Mouse (Mus musculus) midbrain, embryonic 14.5 days (tissue): ENCODE measurements around the gene Spem1. TPM values are rescaled to one million over a fixed set of nuclear protein-coding genes. Genes with fewer than 3 reads are reported as not detected.

Experiments used
- ATAC-seq: fragments of 200-750 bp; cut with Nextera tagmentation; 2 replicates; pipeline ENCODE4 v1.8.0; 2017; ENCODE audit warnings: moderate number of reproducible peaks, moderate library complexity; ENCODE audit not compliant: low FRiP score, low TSS enrichment
- DNase-seq: peaks from one replicate; pipeline ENCODE4 v3.0.0-alpha.2; 2015
- H3K27ac ChIP-seq: fragments of 300-500 bp; sonication (generic); replicated peaks from 2 replicates; pipeline ENCODE4 v1.5.1; 2014; ENCODE audit warnings: mild to moderate bottlenecking, low read depth, low read length, moderate library complexity
- H3K27me3 ChIP-seq: fragments of 300-500 bp; sonication (generic); 2 replicates; pipeline ENCODE4 v1.6.1; 2014; ENCODE audit warnings: low read length, control low read depth, mixed read lengths; ENCODE audit not compliant: control insufficient read depth, insufficient read depth
- H3K36me3 ChIP-seq: fragments of 300-500 bp; sonication (generic); 2 replicates; pipeline ENCODE4 v1.6.1; 2014; ENCODE audit warnings: low read length, control low read depth; ENCODE audit not compliant: control insufficient read depth, insufficient read depth
- H3K4me1 ChIP-seq: fragments of 300-500 bp; sonication (generic); 2 replicates; pipeline ENCODE4 v1.6.1; 2014; ENCODE audit warnings: mild to moderate bottlenecking, antibody characterized with exemption, low read length, control low read depth; ENCODE audit not compliant: control insufficient read depth, insufficient read depth
- H3K4me2 ChIP-seq: fragments of 300-500 bp; sonication (generic); 2 replicates; pipeline ENCODE4 v1.6.1; 2014; ENCODE audit warnings: mild to moderate bottlenecking, low read length, moderate library complexity
- H3K4me3 ChIP-seq: fragments of 300-500 bp; sonication (generic); replicated peaks from 2 replicates; pipeline ENCODE4 v1.5.1; 2014; ENCODE audit warnings: low read depth, low read length
- H3K9ac ChIP-seq: fragments of 300-500 bp; sonication (generic); replicated peaks from 2 replicates; pipeline ENCODE4 v1.6.1; 2014; ENCODE audit warnings: mild to moderate bottlenecking, low read length, moderate library complexity
- H3K9me3 ChIP-seq: fragments of 300-500 bp; sonication (generic); 2 replicates; pipeline ENCODE4 v1.6.1; 2016; ENCODE audit warnings: low read length, control low read depth, mixed read lengths; ENCODE audit not compliant: control insufficient read depth
- WGBS: fragments of 180-500 bp; shearing (Covaris S2); extraction: QIAGEN DNeasy Blood & Tissue Kit; methylation state at CpG from one replicate; pipeline ENCODE4 v1.1.7; 2014; 5-methylcytosine and 5-hydroxymethylcytosine counted together
- polyA plus RNA-seq: library from polyadenylated mRNA; unstranded; fragments of >200 nt; fragmentation: Nextera tagmentation; extraction: Ambion mirVana; gene quantifications from 2 replicates; pipeline ENCODE4 v1.2.1, GENCODE M21; 2014

Gene Spem1
- polyA plus RNA-seq, 1 experiment from 2014 or later: 0.49 TPM

DNA sequence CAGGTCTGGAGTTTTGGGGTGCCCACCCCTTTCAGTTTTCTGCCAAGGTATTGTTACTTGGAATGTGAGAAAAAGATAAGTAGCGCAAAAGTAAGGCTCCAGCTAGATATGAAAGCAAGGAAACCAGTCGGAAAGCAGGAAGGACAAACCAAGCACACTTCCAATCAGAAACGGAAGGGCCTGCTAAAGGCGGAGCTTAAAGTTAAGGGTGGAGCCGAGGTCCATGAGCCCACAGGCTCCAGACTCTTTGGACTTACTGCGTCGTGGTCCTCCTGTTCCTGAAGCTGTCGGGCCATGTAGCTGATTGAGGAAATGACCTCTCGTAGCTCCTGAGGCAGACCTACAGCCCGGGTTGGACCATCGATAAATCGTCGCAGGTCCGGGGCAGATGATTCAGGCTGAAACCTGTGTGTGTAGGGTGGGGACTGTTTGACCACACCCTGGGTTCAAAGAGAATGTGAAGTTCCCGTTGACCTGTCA is 37.1 kb downstream of the Spem1 start:
- Histone ChIP-seq H3K9me3 (no peaks in the 10 kb centered on the region), H3K36me3 (no peaks in the 10 kb centered on the region), H3K4me1 (no peaks in the 10 kb centered on the region), H3K4me2 (no peak overlapping the region), H3K27me3 (no peaks in the 10 kb centered on the region), H3K9ac (no peak overlapping the region), H3K27ac (no peak overlapping the region), H3K4me3 (no peak overlapping the region)
- no peak for DNase-seq
- WGBS: 51% methylated on average over 15 of the region's 15 CpGs
- no peak for ATAC-seq

DNA sequence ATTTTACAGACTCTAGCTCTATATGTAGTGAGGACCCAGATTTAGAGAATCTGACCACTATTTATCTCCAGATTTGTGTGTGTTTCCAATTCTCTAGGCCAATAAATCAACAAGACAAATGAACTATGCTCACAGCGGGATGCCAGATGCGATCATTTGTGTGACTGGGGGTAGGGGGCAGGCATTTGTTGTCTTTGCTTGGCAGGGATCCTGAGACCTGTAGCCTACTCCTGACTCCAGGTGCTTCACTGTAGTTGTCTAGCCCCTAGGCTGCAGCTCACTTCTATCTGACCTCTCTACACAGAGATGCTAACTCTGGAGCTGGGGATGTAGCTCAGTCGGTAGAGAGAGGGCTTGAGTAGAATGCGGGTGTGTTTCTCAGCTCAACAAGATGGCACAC is 40.2 kb downstream of the Spem1 start:
- Histone ChIP-seq H3K36me3 (peaks cover 8% of the 10 kb centered on the region), H3K9ac (no peak overlapping the region), H3K9me3 (no peaks in the 10 kb centered on the region), H3K4me2 (no peak overlapping the region), H3K27ac (no peak overlapping the region), H3K27me3 (no peaks in the 10 kb centered on the region), H3K4me3 (no peak overlapping the region), H3K4me1 (no peaks in the 10 kb centered on the region)
- 40% methylated on average over 4 of the region's 4 CpGs for WGBS
- ATAC-seq: no peak
- no peak for DNase-seq

DNA sequence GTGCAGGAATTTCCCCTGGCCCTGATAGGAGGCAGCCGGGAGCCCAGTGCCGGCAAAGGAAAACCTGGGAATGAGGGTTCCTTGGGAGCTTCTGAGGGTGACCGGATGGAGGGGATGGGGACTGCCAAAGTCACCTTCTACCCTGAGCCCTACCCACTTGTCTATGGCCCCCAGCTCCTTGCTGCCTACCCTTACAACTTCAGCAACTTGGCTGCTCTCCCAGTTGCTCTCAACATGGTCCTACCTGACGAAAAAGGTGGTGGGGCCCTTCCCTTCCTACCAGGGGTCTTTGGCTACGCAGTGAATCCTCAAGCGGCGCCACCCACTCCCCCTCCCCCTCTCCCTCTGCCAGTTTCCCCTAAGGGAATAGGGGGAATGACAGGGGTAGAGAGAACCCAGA is 43.0 kb downstream of the Spem1 start:
- Histone ChIP-seq H3K36me3 (peaks cover 13% of the 10 kb centered on the region), H3K4me2 (no peak overlapping the region), H3K9me3 (no peaks in the 10 kb centered on the region), H3K4me3 (no peak overlapping the region), H3K27ac (no peak overlapping the region), H3K4me1 (no peaks in the 10 kb centered on the region), H3K9ac (no peak overlapping the region), H3K27me3 (no peaks in the 10 kb centered on the region)
- no peak for ATAC-seq
- WGBS: 54% methylated on average over 7 of the region's 7 CpGs
- no peak for DNase-seq

DNA sequence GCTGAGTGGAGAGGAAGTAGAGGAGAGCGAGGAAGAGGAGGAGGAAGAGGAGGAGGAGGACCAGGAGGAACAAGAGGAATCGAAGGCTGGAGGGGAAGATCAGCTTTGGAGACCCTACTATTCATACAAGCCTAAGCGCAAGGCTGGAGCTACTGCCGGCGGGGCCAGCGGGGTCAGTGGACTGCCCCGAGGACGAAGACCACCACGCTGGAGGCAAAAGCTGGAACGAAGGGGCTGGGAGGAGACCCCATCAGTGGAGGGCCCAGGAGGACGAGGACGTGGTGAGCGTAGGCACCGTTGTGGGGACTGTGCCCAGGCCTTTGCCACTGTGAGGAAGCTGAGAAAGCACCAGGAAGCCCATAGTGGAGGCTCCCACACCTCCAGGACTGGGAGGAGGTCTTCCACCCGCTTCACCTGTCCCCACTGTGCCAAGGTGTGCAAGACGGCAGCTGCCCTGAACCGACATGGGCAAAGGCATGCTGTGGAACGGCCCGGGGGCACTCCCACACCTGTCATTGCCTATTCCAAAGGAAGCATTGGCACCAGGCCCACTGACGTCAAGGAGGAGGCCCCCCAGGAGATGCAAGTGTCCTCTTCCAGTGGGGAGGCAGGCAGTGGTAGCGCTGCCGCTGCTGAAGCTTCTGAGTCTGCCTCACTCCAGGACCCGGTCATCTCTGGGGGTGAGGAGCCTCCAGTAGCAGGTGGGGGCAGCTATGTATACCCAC is 43.6 kb downstream of the Spem1 start:
- H3K9me3 ChIP-seq: no peaks in the 10 kb centered on the region
- WGBS: 64% methylated on average over 23 of the region's 23 CpGs
- H3K4me2 ChIP-seq: no peak overlapping the region
- H3K36me3 ChIP-seq: peaks cover 13% of the 10 kb centered on the region
- ATAC-seq (no peak), DNase-seq (no peak)
- H3K4me3 ChIP-seq: no peak overlapping the region
- no peak overlapping the region for H3K9ac ChIP-seq
- H3K27ac ChIP-seq: no peak overlapping the region
- H3K4me1 ChIP-seq: no peaks in the 10 kb centered on the region
- H3K27me3 ChIP-seq: no peaks in the 10 kb centered on the region

DNA sequence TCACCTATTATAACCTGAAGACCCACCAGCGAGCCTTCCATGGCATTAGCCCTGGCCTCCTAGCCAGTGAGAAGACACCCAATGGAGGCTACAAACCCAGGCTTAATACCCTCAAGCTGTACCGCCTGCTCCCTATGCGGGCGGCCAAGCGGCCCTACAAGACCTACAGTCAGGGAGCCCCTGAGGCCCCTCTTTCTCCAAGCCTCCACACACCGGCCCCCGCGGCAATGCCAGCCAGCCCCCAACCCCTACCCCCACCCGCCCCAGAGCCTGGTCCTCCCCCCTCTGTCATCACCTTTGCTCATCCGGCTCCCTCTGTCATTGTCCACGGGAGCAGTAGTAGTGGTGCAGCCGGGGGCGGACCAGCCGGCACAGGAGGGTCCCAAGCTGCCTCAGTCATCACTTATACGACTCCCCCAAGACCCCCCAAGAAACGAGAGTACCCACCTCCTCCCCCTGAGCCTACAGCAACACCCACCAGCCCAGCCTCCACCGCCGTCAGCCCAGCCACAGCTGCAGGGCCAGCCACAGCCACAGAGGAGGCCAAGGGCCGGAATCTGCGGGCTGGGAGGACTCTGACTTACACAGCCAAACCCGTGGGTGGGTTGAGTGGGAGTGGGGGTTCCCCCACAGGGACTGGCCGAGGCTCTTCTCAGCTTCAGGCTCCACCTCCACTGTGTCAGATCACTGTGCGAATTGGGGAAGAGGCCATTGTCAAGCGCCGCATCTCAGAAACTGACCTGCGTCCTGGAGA is 44.3 kb downstream of the Spem1 start:
- Histone ChIP-seq H3K9me3 (no peaks in the 10 kb centered on the region), H3K4me2 (no peak overlapping the region), H3K4me1 (no peaks in the 10 kb centered on the region), H3K36me3 (peaks cover 13% of the 10 kb centered on the region), H3K27me3 (no peaks in the 10 kb centered on the region), H3K9ac (no peak overlapping the region), H3K4me3 (no peak overlapping the region), H3K27ac (no peak overlapping the region)
- ATAC-seq: 0 out of 2 replicates have a peak, but pooled peaks have one; percentile 11
- no peak for DNase-seq
- WGBS: 62% methylated on average over 26 of the region's 26 CpGs

DNA sequence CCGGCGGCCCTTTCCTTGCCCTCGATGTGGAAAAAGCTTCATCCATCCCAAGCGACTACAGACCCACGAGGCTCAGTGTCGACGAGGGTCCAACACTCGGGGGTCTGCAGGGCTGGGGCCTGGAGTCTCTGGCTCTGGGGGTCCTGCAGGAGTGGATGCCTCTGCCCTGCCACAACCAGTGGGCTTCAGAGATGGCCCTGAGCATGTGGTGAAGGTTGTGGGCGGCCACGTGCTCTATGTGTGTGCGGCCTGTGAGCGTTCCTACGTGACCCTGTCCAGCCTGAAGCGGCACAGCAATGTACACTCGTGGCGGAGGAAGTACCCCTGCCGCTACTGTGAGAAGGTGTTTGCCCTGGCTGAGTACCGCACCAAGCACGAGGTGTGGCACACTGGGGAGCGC is 45.5 kb downstream of the Spem1 start:
- H3K4me1 ChIP-seq: no peaks in the 10 kb centered on the region
- peaks cover 13% of the 10 kb centered on the region for H3K36me3 ChIP-seq
- no peak overlapping the region for H3K4me2 ChIP-seq
- H3K27me3 ChIP-seq: no peaks in the 10 kb centered on the region
- no peaks in the 10 kb centered on the region for H3K9me3 ChIP-seq
- no peak overlapping the region for H3K4me3 ChIP-seq
- 86% methylated on average over 20 of the region's 20 CpGs for WGBS
- no peak overlapping the region for H3K27ac ChIP-seq
- H3K9ac ChIP-seq: no peak overlapping the region
- ATAC-seq (no peak), DNase-seq (no peak)

DNA sequence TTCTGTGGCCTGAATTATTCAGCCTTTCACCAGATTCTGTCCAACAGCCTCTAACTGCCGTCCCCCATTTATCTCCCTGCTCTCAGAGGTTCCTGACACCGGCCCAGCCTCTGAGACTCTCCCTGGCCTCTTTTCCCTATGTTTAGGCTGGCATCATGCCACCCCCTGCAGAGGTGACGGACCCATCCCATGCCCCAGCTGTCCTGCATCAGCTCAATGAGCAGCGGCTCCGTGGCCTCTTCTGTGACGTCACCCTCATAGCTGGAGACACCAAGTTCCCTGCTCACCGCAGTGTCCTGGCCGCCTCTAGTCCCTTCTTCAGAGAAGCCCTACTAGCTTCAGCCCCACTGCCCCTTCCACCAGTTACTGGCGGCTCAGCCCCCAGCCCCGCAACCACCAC is 46.3 kb downstream of the Spem1 start:
- H3K9ac ChIP-seq: no peak overlapping the region
- DNase-seq (no peak), ATAC-seq (no peak)
- no peak overlapping the region for H3K27ac ChIP-seq
- 78% methylated on average over 10 of the region's 10 CpGs for WGBS
- H3K9me3 ChIP-seq: no peaks in the 10 kb centered on the region
- H3K4me2 ChIP-seq: no peak overlapping the region
- no peaks in the 10 kb centered on the region for H3K27me3 ChIP-seq
- H3K4me3 ChIP-seq: no peak overlapping the region
- H3K4me1 ChIP-seq: no peaks in the 10 kb centered on the region
- peaks cover 16% of the 10 kb centered on the region for H3K36me3 ChIP-seq

DNA sequence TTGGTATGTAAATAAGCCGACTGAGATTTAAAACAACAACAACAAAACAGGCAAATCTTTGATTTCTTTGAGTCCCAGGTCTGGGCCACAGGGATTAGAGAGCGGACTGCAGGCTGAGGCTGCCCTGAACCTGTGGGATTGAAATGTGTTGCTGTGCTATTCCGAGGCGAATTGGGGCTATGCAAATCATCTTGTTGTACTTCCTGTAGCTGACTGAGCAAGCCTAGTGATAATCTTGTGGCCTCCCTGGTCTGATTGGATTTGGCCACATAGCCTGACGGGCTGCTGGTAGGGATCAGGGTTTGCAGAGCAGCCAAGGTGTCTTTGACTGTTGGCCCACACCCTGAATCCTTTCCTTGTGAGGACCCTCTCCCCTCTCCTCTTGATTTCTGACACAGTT is 47.0 kb downstream of the Spem1 start:
- ATAC-seq (no peak), DNase-seq (no peak)
- Histone ChIP-seq H3K9ac (no peak overlapping the region), H3K27me3 (no peaks in the 10 kb centered on the region), H3K4me3 (no peak overlapping the region), H3K27ac (no peak overlapping the region), H3K4me1 (no peaks in the 10 kb centered on the region), H3K4me2 (no peak overlapping the region), H3K9me3 (no peaks in the 10 kb centered on the region), H3K36me3 (peaks cover 17% of the 10 kb centered on the region)
- 58% methylated on average over 5 of the region's 5 CpGs for WGBS
